Mouse (Mus musculus) CD4-positive, CD25-positive, alpha-beta regulatory T cell (primary cell): ENCODE data around the gene Polm. TPM values are rescaled to one million over a fixed set of nuclear protein-coding genes. Genes with fewer than 3 reads are reported as not detected.

Experiments used
- polyA plus RNA-seq: library from polyadenylated mRNA; unstranded; fragments of 100-300 nt; shearing (Covaris generic); gene quantifications from one replicate; pipeline ENCODE4 v1.2.1, GENCODE M21; 2017

The Polm gene
- 37.2 TPM for polyA plus RNA-seq

GRCm38 (mm10) chr11:5837251-5838246 is at the start of gene Polm:
Polm (minus strand) TSS chr11:5838016.

GRCm38 (mm10) chr11:5877921-5878526 is 40.2 kb upstream of the Polm start, which contains the start of gene Pold2:
Pold2 (minus strand) TSS chr11:5878292.

GRCm38 (mm10) chr11:5861678-5862393 is 24.0 kb upstream of the Polm start, which contains the start of gene Aebp1:
Aebp1 (plus strand) TSS chr11:5861947.

GRCm38 (mm10) chr11:5803551-5803981 is 34.2 kb downstream of the Polm start, which contains the start of gene Pgam2:
Pgam2 (minus strand) TSS chr11:5803733.

GRCm38 (mm10) chr11:5788056-5789014 is 49.5 kb downstream of the Polm start, which contains the start of gene Dbnl:
Dbnl (plus strand) TSS chr11:5788488.

Other genes with a start within 250 kb of the Polm start
- gene Mrps24, start 122.3 kb downstream of the Polm start, polyA plus RNA-seq = 164 TPM
- 30.4 TPM for gene Urgcp, start 75.6 kb downstream of the Polm start, polyA plus RNA-seq
- gene Dbnl, start 49.5 kb downstream of the Polm start, polyA plus RNA-seq = 275 TPM
- 4.0 TPM for gene Pgam2, start 34.3 kb downstream of the Polm start, polyA plus RNA-seq
- 0.47 TPM for gene Aebp1, start 23.9 kb upstream of the Polm start, polyA plus RNA-seq
- 76.0 TPM for gene Pold2, start 40.3 kb upstream of the Polm start, polyA plus RNA-seq
- not detected for gene Myl7, start 60.8 kb upstream of the Polm start, polyA plus RNA-seq
- not detected for gene Gck, start 112.1 kb upstream of the Polm start, polyA plus RNA-seq
- gene Ykt6, start 117.7 kb upstream of the Polm start, polyA plus RNA-seq = 48.0 TPM
- gene Camk2b, start 228.3 kb upstream of the Polm start, polyA plus RNA-seq = 7.4 TPM